Mouse (Mus musculus) myocyte (in vitro differentiated cells): ENCODE results near the gene Dnah2.

Source experiments
- MAX ChIP-seq: IDR thresholded peaks from one replicate; pipeline ENCODE4 v1.6.1; 2011; ENCODE audit warnings: low read depth, mild to moderate bottlenecking, control low read depth
- POLR2A ChIP-seq: IDR thresholded peaks from one replicate; pipeline ENCODE4 v1.6.1; 2011; ENCODE audit warnings: low read depth, mild to moderate bottlenecking, control low read depth, moderate library complexity; ENCODE audit not compliant: insufficient read length

DNA sequence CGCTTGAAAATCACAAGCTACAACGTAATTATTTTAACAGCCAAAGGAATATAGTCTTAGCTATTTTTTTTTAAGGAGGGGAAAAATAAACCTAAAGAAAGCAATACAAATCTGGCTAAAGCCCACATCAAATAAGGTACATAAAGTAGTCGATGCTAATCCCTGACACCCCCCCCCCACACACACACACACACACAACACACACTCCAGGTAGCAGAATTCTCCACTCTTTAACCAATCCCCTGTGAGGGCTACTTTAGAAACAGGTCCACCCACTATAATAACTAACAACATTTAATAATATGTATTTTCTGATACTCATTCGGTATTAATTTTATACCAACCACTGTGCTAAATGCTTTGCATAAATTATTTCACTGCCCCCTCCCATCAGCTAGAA is 132.4 kb downstream of the Dnah2 start:
- no peak for TF ChIP-seq POLR2A
- no peak for TF ChIP-seq MAX
